Mouse (Mus musculus) heart, postnatal 36 days (tissue): ENCODE results near the gene Hsp90aa1. TPM values are rescaled to one million over a fixed set of nuclear protein-coding genes. Genes with fewer than 3 reads are reported as not detected.
"Not testable (repeated sequence)": the region's sequence is repeated elsewhere in the genome, so short reads cannot be mapped to it uniquely, and the experiment has no call there.

Source experiments
- DNase-seq, 2 experiments: peaks; one replicate each; pipeline ENCODE4 v3.0.0; 2021 to 2022
- intact Hi-C: fragments of 180-260 bp; cut with DNase I; formaldehyde crosslinking; loops from one replicate; pipeline ENCODE4 v1.15.1; 2025
- total RNA-seq, 2 experiments: library from RNA; stranded (reverse); gene quantifications; 2 replicates each; pipeline ENCODE4 v1.2.3; 2021

Gene Hsp90aa1
- total RNA-seq, 2 experiments from 2014 or later, result 136 to 209 TPM

DNA sequence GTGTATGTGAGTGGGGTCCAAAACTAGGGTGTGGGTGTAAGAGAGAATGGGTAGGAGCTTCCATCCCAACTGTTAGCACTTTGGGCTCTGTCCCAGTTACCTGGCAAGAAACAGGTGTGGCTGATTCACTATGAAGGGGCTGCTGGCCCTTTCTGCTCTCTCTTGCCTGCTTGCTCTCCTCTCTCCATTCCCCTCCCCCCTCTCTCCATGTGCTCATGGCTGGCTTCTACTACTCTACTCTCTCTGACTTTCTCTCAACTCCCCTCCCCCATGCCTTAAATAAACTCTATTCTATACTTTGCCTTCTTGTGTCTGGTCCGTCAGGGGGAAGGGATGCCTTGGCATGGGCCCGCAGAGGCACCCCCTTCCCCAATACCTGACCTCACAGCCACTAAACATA, 1.8 kb downstream of the Hsp90aa1 start:
- DNase-seq, result no peak
- intact Hi-C loops, result loop anchor here (5.0 kb wide), 1 partner anchor 248 kb away; no protein-coding TSS in a partner anchor

GRCm38 (mm10) chr12:110699171-110699547, 3.4 kb downstream of the Hsp90aa1 start:
- DNase-seq, result no peak
- intact Hi-C loops, result no loop called here

- no peak for DNase-seq
- intact Hi-C loops, result no loop called here
Measured at GRCm38 (mm10) chr12:110698523-110699170, 3.9 kb downstream of the Hsp90aa1 start.

- DNase-seq, result no peak
- intact Hi-C loops, result no loop called here
Measured at GRCm38 (mm10) chr12:110698080-110698479, 4.4 kb downstream of the Hsp90aa1 start.

GRCm38 (mm10) chr12:110697457-110697856, 5.1 kb downstream of the Hsp90aa1 start:
- no peak for DNase-seq
- intact Hi-C loops, result loop anchor here (2.0 kb wide), 2 partner anchors 41 to 147 kb away; no protein-coding TSS in a partner anchor

- intact Hi-C loops, result loop anchor here (2.0 kb wide), 2 partner anchors 42 to 148 kb away; no protein-coding TSS in a partner anchor
Measured at GRCm38 (mm10) chr12:110696975-110697400, 5.5 kb downstream of the Hsp90aa1 start.

DNA sequence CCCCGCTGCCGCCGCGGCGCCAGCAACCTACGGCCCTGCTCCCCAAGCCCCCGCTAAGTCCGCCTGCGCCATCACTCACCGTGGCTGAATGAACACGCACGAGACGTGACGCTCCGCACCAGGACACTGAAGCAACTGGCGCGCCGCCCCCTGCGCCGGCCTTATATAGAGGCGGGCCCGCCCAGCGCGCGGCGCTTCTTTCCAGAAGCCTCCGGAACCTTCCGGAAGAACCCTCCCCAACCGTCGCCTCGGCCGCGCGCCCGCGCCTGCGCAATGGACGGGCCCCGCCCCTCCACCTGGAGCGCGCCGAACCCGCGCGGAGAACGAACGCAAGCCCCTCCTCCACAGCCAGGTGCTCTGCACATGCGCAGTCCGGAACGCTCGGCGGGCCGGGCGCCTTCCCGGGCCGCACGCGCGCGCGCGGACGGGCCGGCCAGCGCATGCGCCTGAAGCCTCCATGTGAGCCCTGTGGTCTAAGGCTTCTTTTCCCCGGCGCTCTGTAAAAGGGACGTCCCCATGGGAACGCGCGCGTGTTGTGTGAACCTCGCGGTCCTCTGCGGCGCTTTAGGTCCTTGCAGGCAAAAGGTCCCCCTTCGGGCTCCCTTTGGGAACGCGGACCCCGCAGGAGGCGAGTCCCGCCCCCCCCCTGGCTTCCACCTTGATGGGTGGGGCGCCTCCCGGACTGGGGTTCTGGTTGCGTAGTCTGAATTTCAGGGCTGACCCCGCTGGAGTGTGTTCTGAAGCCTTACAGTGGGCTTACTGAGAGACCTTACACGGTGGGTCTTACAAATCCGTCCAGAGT, 6.2 kb downstream of the Hsp90aa1 start:
- intact Hi-C loops, result loop anchor here (2.0 kb wide), 2 partner anchors 42 to 148 kb away; no protein-coding TSS in a partner anchor
- peak; percentile 99 to 100 for DNase-seq

More at GRCm38 (mm10) chr12:110696975-110697400, 5.5 kb downstream of the Hsp90aa1 start:
- DNase-seq, result peak in 1 of 2 experiments; percentile 12

DNA sequence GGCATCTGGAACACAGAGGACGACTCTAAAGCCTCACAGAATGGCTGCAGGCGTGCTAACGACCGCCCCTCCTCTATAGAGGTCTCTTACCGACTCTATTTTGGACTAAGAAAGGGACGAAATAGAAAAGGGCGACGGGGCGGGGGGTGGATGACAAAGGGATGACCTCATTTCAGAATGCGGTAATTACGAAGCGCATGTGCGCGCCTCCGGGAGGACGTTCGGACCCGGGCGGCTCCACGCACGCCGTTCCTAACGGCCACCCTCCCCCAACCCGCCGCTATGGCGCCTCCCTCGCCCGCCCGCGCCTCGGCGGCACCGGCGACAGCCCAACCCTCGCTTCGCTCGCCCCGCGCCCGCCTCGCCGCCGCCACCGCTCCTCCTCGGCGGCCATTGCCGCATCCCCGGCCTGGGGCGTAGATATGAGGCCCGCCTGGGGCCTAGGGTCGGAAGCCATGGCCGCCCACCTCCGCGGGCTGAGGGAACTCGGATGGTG, 6.8 kb downstream of the Hsp90aa1 start:
- DNase-seq, result peak in 1 of 2 experiments; percentile 52
- intact Hi-C loops, result loop anchor here (2.0 kb wide), 2 partner anchors 43 to 149 kb away; no protein-coding TSS in a partner anchor

GRCm38 (mm10) chr12:110693378-110693777, 9.2 kb downstream of the Hsp90aa1 start:
- intact Hi-C loops, DNase-seq: not testable (repeated sequence)

GRCm38 (mm10) chr12:110689919-110690643, 12.4 kb downstream of the Hsp90aa1 start:
- no peak for DNase-seq
- intact Hi-C loops, result no loop called here

- intact Hi-C loops, DNase-seq: not testable (repeated sequence)
Measured at GRCm38 (mm10) chr12:110688921-110689320, 13.6 kb downstream of the Hsp90aa1 start.

GRCm38 (mm10) chr12:110687894-110688734, 14.4 kb downstream of the Hsp90aa1 start:
- intact Hi-C loops, result no loop called here
- peak; percentile 62 for DNase-seq

DNA sequence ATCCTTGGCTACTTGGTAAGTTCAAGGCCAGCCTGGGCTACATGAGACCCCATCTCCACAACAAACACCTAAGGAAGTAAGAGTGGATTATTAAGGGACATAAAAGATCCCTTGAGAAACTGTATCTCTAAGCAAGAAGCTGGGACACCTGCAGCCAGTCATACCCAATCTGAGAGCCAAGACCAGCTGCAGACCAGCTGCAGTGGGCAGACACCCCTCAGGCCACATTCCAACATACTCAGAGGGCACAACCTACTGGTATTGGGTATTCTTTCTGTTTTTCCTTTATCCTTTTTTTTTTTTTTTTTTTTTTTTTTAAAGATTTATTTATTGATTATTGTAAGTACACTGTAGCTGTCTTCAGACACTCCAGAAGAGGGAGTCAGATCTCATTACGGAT, 18.9 kb downstream of the Hsp90aa1 start:
- no peak for DNase-seq
- intact Hi-C loops, result no loop called here

DNA sequence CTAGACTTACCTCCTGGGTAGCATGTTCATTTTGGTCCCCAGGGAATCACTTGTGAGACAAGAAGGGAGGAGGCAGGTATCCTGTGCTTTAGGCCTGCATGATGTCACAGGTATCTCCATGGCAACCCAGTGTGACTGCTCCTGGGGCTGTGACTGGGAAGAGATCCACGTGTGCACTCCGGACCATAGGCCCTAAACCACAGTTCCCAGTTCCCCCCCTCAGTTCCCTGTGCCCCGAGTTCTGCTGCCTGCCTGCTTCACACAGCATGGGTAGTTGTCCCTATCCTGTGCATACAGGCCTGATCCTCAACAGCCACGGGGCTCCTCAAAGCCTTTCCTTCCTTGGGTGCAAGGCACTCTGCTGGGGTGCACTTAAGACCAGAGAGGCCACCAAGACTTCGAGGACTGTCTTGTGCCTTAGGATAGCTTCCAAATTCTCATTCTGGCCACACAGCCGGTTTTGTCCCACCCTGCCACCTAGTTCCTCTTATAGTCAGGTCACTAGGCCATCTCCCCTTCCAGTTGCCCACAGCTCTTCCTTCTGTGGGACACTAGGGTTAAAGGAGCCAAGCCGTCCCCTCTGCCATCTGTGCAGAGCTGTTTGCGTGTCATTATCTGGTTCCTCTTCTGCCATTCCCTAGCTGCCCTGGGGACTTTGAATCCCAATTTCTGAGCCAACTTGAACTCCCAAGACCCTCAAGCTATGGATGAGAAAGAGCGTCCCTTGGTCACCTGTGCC, 19.8 kb downstream of the Hsp90aa1 start, which contains the start of gene 1700001K19Rik:
1700001K19Rik (minus strand) TSS at position 59 of the 739 bp plus-strand sequence.
- intact Hi-C loops, result no loop called here
- DNase-seq, result no peak

- DNase-seq, result no peak
- intact Hi-C loops, result no loop called here
Measured at GRCm38 (mm10) chr12:110681878-110682277, 20.6 kb downstream of the Hsp90aa1 start.

DNA sequence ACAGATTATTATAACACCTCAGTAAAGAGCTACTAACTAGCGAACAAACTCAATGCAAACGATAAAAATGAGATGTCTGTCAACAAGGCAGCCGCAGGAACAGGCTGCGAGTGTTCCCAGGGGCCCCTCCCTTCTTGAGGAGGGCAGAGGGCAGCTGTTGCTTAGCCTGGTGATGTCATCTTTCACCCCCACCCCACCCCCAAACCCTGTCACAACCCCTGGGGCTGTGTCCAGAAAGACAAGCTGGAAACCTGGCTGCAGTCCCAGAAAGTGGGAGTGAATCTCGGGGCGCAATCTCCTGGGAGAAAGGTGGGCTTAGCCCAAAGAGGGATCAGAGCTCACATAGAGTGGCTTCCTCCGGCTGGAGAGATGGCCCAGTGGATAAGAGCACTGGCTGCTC, 21.3 kb downstream of the Hsp90aa1 start:
- peak; percentile 31 to 32 for DNase-seq

DNA sequence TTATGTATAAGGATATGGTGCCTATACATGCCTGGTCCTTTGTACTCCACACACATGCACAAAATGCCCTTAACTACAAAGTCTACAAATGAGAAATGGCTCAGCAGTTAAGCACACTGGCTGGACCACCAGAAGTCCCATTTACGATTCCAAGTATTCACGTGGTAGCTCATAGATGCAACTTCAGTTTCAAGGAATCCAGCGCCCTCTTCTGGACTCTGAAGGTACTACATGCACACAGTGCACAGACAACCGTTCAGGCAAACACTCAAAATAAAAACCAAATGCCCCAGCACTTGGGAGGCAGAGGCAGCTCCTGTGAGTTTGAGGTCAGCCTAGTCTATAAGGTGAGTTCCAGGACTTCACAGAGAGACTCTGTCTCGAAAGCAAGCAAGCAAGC, 28.3 kb downstream of the Hsp90aa1 start:
- DNase-seq, result no peak
- intact Hi-C loops, result no loop called here

More for the DNA sequence above, 21.3 kb downstream of the Hsp90aa1 start:
- intact Hi-C loops, result no loop called here

GRCm38 (mm10) chr12:110667466-110668077, 35.0 kb downstream of the Hsp90aa1 start:
- intact Hi-C loops, result no loop called here

More at GRCm38 (mm10) chr12:110667466-110668077, 35.0 kb downstream of the Hsp90aa1 start:
- DNase-seq, result no peak
